Mouse (Mus musculus): ENCODE data around the gene Rhof.
A peak's percentile ranks its signal among the peaks of the same experiment; 100 is the strongest.

Gene Rhof

GRCm38 (mm10) chr5:123114109-123114508, 18.4 kb downstream of the Rhof start:
- DNase-seq (ENCODE audit: low read depth, low spot score): no peak

DNA sequence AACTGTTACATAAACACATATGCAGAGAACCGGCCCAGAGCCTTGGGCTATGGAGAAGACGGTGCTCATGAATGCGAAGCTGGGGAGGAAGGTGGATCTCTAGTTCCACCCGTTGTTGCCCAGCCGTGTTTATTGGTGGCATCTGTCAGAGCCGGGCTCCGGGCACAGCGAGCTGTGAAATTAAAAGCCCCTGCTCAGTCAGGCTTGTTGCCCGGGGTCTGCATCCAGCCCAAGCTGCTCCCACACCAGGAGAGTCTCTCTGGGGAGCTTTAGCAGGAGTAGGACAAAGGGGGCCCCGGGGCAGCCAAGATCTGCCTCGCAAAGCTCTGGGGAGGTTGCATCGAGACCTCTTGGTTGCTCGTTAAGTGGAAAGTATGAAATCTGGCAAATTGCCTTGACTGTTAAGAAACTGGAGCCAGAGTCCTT, 22.2 kb downstream of the Rhof start:
- DNase-seq (ENCODE audit: low read depth, low spot score): no peak

- DNase-seq (ENCODE audit: low read depth, low spot score): no peak
Observed at GRCm38 (mm10) chr5:123109452-123110203, 22.9 kb downstream of the Rhof start.

GRCm38 (mm10) chr5:123104769-123105168, 27.7 kb downstream of the Rhof start:
- DNase-seq (ENCODE audit: low read depth, low spot score): no peak

DNA sequence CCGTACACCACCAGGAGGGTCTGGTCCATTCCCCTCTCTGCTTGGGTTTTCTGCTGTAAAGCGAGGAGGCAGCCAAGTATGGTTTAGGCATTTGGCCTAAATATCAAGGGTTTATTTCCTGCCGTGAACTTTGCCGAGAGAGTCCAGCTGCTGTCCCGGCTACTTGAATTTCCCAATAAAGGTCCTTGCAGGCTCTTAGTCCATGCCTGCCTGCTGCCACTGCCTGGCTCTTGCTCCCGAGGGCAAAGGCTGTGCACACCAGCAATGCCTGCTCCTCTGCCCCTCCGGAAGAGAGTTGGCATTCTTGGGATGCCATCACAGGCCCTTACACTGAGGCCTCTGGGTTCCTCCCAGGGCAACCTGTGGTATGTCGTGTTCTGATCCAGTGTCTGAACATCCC, 28.9 kb downstream of the Rhof start:
- no peak for DNase-seq (ENCODE audit: low read depth, low spot score)

DNA sequence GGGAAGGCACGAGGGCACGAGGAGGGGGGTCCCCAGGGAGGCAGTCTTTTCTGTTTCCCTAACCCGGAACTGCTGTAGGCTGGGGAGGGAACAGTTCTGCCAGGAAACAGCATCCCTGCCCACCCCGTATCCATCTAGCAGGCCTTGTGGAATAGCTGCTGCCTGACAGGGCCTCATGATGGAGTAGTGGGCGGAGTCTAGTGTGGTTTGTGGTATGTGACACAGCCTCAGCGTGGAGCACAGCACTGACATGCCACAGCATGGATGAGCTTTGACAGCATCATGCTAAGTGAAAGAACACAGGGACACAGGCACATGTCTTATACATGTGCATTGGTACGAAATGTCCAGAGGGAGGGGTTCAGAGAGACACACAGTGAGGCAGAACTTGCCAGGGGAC, 30.1 kb downstream of the Rhof start:
- DNase-seq (ENCODE audit: low read depth, low spot score): no peak

DNA sequence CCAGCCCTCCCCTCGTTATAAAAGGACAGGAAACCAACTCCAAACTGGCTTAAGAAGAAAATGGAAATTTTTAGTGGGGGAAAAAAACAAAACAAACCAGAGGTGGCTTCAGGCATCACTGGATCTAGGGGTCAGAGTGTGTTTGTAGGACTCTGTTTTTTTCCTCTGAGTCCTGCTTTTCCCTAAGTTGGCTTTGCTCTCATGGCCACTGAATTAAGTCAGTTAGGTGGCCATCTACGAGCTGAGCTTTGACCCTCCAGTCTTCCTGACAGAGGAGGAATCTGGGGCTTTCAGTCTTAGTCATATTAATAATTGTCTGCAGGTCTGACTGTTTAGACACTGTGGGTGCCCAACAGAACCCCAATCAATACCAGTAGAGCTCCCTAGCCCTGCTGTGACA, 34.0 kb downstream of the Rhof start:
- no peak for DNase-seq (ENCODE audit: low read depth, low spot score)

DNA sequence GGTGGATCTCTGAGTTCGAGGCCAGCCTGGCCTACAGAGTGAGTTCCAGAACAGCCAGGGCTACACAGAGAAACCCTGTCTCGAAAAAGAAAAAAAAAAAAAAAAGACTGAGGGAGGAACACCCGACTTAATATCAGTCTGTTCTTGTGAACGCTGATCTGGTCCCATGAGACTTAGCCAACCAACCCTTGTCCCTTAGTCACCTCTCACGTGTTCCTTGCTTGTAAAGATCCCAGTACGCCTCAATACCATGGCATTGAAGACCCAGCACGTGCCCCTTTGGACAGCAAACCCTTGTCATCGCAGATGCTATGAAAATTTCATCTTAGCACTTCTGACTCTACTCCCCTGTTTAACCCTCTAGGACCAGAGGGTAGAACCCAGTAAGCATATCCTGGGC, 36.2 kb downstream of the Rhof start:
- no peak for DNase-seq (ENCODE audit: low read depth, low spot score)

DNA sequence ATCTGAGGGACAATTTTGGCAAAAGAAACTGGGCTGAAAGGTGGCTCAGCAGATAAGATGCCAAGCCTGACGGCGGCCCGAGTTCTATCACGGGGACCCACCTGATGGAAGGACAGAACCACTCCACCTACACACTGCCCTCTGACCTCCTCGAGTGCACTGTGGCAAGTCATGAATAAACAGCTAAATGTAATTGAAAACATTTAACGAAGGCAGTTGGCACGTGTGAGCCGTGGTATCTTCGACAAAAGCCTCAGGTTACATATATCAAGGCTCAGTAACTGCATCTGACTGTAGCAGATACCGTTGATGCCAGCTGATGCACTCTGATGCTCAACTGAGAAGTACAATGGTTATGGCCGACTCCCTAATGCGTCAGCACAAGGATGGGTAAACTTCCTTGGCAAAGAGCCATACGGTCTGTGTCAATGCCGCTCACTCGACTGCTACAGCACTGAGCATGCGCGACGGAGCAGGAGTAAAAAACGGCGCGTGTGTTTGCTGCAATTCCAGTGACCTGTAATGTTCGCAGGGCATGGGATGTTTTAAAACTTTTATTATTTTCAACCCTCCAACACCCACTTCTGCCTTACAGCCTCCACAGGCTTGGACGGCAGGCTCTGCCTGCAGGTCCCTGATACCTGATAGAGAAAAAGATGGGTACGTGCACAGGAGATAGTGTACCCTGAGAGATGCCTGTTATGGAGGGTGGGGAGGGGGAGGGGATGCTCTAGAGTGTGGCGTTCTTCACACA, 38.1 kb downstream of the Rhof start:
- no peak for DNase-seq (ENCODE audit: low read depth, low spot score)

DNA sequence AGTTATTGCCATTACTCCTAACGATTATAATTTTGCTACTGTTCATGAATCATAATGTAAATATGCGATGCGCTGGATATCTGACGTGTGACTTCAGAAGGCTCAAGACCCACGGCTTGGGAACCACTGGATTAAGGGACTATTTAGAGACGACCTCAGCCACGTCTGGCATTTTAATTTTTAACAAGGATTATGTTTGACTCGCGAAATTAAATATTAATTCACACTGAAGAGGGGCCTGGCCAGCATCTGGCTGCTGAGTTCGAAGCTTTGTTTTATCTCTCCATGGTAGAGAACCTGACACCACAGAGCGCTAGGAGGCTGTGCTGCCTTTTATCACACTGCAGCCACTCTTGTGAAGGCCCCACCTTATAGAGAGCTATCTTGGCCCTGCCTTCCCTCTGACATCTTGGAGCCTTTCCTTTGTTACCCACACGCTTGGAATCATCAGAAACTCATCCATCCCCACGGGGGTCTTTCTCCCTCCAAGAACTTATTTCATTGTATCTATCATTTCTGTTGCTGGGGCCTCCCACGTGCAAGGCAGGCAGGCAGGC, 39.3 kb downstream of the Rhof start:
- no peak for DNase-seq (ENCODE audit: low read depth, low spot score)

GRCm38 (mm10) chr5:123090560-123091306, 41.8 kb downstream of the Rhof start:
- no peak for DNase-seq (ENCODE audit: low read depth, low spot score)

DNA sequence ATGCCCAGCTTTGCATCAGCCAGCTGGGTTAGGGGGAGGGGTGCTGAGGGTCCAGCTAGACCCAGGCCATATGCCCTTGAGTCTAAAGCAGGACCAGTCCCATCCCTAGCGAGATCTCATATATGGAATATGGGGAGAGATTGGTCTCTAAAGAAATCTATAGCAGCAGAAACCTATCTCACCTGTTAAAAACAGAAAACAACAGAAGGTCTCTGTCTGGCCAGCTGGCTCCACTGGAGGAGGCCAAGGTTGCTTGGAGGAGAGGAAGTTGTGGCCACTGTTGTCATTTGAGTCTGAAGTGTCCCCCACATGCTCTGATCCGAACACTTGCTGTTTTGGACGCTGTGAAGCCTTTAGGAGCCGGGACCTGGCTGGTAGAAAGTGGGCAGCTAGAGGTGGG, 43.7 kb downstream of the Rhof start:
- no peak for DNase-seq (ENCODE audit: low read depth, low spot score)

DNA sequence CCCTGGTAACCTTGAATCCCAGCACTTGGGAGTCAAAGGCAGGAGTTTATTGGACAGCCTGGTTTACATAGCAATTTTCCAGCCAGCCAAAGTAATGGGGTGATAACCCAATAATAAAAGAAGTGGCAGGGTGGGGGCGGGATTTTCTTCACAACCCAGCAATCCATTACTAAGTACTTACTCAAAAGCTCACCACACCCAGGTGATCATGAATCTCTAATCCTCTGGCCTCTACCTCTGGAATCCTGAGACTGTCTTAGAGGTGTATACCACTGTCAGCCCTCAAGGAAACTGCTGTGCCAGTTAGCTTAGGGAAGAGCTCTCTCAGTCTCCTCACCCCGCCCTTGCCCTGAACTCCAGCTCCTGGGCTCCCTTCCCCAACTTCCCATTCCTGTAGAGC, 46.0 kb downstream of the Rhof start:
- no peak for DNase-seq (ENCODE audit: low read depth, low spot score)

- no peak for DNase-seq (ENCODE audit: low read depth, low spot score)
Observed at GRCm38 (mm10) chr5:123083340-123084050, 49.0 kb downstream of the Rhof start.

DNA sequence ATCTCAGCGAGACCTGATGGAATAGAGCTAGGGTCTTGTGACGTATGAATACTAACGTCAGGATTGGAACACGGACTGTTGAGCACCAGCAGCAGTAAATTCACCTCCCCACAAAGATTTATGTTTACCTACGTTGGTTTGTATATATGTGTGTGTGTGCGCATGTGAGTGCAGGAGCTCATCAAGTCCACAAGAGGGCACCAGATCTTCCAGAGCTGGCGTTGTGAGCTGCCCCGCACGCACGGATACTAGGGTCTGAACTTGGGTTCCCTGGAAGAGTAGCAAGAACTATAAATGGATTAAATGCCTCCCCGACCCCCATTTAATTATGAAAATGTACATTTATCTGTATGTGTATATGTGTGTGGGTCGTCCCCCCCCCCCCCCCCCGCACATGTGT, 52.0 kb downstream of the Rhof start:
- peak; percentile 27 for DNase-seq (ENCODE audit: low read depth, low spot score)

GRCm38 (mm10) chr5:123080041-123080440, 52.5 kb downstream of the Rhof start:
- peak; percentile 23 for DNase-seq (ENCODE audit: low read depth, low spot score)

DNA sequence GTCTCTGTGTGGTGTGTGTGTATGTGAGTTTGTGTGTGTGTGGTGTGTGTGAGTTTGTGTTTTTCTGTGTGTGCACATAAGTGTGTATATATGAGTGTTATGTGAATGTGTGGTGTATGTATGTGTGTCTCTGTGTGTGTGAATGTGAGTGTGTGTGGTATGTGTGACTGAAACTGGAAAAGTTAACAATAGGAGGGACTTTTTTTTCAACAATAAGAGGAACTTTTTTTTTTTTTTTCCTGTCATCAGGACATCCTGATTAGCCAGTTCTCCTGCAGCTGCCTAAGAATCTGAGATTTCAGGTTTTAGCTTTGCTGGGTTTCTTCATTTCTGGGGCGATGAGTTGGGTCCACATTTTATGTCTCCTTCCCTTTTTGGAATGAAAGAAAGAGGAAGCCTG, 52.9 kb downstream of the Rhof start:
- no peak for DNase-seq (ENCODE audit: low read depth, low spot score)

DNA sequence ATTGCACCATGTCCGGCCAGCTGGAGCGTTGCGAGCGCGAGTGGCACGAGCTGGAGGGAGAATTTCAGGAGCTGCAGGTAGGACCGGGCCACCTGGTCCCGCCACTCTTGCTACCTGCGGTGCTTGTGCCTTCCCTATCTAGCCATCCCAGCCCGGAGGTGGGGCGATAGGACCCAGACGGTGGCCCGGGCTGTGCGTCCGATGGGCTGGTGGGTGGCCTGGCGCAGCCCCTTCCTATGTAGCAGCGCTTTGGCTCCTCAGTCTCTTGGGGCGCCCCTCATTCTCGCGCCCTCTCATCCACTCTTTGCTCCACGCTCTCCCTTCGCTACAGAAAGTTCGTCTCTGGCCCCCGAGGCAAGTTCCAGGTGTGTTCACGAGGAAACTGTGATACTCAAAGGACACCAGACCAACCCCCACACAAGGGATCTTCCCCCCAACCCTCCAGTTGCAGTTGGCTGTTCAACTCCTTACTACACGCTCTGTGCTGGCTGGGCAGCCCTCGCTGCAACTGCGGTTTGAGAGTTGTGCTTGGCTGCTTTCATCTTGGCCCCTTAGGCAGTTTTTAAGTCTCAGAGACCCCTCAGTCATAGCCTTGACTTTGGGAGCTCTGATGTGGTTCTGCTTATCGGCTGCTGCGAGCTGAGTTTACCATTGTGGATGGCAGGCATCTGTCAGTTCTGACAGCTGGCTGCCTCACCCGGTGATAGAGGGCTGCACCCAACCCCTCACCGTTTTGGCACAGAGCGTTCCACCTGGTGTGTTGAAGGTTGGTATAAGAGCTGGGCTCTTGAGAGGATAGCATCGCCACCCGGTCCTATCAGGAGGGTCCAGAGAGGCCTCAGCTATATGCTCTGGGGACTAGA, 55.8 kb downstream of the Rhof start:
- DNase-seq (ENCODE audit: low read depth, low spot score): peak; percentile 59

DNA sequence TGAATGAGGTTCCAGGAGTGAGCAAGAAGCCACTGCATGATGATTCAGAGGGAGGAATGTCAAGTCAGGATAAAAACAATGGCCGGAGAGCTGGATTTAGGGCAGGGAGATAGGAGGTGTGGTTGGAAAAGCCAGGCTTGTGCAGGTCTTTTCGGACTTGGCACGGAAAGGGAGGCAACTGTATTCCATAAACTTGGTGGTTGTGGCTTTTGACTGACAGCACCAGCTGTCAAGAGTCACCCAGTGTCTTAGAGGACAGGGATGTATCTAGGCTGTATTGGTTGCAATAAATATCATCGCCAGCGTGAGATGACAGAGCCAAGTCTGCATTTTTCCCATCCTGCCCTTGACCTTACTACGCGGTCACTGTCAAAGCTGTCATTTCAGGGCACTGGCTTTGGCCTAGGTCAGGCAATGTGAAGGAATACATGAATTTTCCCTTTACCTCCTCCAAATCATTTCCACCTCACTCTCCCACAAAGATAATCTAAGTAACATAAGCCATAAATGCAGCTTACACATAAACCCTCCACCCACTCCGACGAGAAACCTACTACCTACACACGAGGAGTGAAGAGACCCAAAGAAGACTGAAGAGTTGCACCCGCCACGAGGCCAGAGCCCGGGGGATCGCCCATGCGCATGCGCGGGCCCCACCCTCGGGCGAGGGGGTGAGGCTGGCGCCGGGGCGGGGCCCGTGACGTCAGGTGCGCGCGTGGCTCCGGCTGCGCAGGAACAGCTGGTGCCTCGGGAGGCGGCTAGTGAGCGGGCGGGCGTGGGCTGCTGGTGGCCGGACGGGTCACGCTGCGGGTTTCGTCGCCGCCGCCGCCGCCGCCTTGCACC, 56.7 kb downstream of the Rhof start:
- DNase-seq (ENCODE audit: low read depth, low spot score): peak; percentile 98

DNA sequence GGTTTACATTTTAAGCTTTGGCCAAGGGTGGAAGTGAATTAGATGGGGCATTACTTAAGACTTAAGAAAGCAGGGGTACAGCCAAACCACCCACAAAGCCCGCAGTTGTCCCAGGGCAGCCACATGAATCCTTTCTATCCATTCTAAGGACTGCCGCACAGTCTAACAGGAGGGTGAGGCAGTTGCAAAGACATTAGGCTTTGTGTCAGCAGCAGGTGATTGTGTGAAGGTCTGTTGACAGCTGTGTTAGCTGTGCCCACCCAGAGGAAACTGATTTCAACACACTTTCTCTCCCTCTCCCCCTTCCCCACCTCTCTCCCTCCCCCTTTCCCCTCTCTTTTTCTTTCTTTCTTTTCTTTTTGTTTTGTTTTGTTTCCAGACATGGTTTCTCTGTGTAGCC, 63.8 kb downstream of the Rhof start:
- DNase-seq (ENCODE audit: low read depth, low spot score): no peak
